Mouse (Mus musculus): ENCODE results near the gene Lmtk2.

Lmtk2 gene

GRCm38 (mm10) chr5:144178216-144178615 is 78.0 kb downstream of the Lmtk2 start:
- DNase-seq (ENCODE audit: low spot score in 2 of 2), result no peak

GRCm38 (mm10) chr5:144181249-144181648 is 81.0 kb downstream of the Lmtk2 start:
- DNase-seq (ENCODE audit: low spot score in 2 of 2), result peak; percentile 92 to 93

- no peak for DNase-seq (ENCODE audit: low spot score in 2 of 2)
Measured at GRCm38 (mm10) chr5:144182542-144183247, 82.5 kb downstream of the Lmtk2 start.

GRCm38 (mm10) chr5:144183248-144183559 is 83.0 kb downstream of the Lmtk2 start:
- DNase-seq (ENCODE audit: low spot score in 2 of 2), result no peak

GRCm38 (mm10) chr5:144183647-144184335 is 83.6 kb downstream of the Lmtk2 start:
- DNase-seq (ENCODE audit: low spot score in 2 of 2), result peak; percentile 78 to 79

GRCm38 (mm10) chr5:144184350-144185045 is 84.3 kb downstream of the Lmtk2 start:
- peak; percentile 24 to 28 for DNase-seq (ENCODE audit: low spot score in 2 of 2)

- DNase-seq (ENCODE audit: low spot score in 2 of 2), result no peak
Measured at GRCm38 (mm10) chr5:144188422-144188821, 88.2 kb downstream of the Lmtk2 start.

- DNase-seq (ENCODE audit: low spot score in 2 of 2), result no peak
Measured at GRCm38 (mm10) chr5:144189327-144189726, 89.1 kb downstream of the Lmtk2 start.

GRCm38 (mm10) chr5:144189950-144190583 is 89.8 kb downstream of the Lmtk2 start, which contains the start of gene Bhlha15:
Gene Bhlha15 (plus strand): TSS chr5:144190286.
- peak; percentile 78 to 79 for DNase-seq (ENCODE audit: low spot score in 2 of 2)

- no peak for DNase-seq (ENCODE audit: low spot score in 2 of 2)
Measured at GRCm38 (mm10) chr5:144191026-144191425, 90.8 kb downstream of the Lmtk2 start.

- no peak for DNase-seq (ENCODE audit: low spot score in 2 of 2)
Measured at GRCm38 (mm10) chr5:144192673-144193072, 92.4 kb downstream of the Lmtk2 start.

GRCm38 (mm10) chr5:144194416-144194815 is 94.2 kb downstream of the Lmtk2 start:
- DNase-seq (ENCODE audit: low spot score in 2 of 2), result peak; percentile 53 to 54

GRCm38 (mm10) chr5:144195567-144195966 is 95.3 kb downstream of the Lmtk2 start:
- DNase-seq (ENCODE audit: low spot score in 2 of 2), result no peak

GRCm38 (mm10) chr5:144200616-144201015 is 100.4 kb downstream of the Lmtk2 start:
- DNase-seq (ENCODE audit: low spot score in 2 of 2), result no peak

GRCm38 (mm10) chr5:144202430-144202829 is 102.2 kb downstream of the Lmtk2 start:
- no peak for DNase-seq (ENCODE audit: low spot score in 2 of 2)

GRCm38 (mm10) chr5:144203398-144203959 is 103.2 kb downstream of the Lmtk2 start:
- DNase-seq (ENCODE audit: low spot score in 2 of 2), result no peak

- DNase-seq (ENCODE audit: low spot score in 2 of 2), result no peak
Measured at GRCm38 (mm10) chr5:144204303-144204702, 104.1 kb downstream of the Lmtk2 start.

GRCm38 (mm10) chr5:144204911-144205310 is 104.7 kb downstream of the Lmtk2 start:
- no peak for DNase-seq (ENCODE audit: low spot score in 2 of 2)

GRCm38 (mm10) chr5:144206069-144206468 is 105.8 kb downstream of the Lmtk2 start:
- no peak for DNase-seq (ENCODE audit: low spot score in 2 of 2)

GRCm38 (mm10) chr5:144207478-144207877 is 107.2 kb downstream of the Lmtk2 start:
- DNase-seq (ENCODE audit: low spot score in 2 of 2), result no peak

- peak; percentile 47 to 49 for DNase-seq (ENCODE audit: low spot score in 2 of 2)
Measured at GRCm38 (mm10) chr5:144214453-144214852, 114.2 kb downstream of the Lmtk2 start.

GRCm38 (mm10) chr5:144215992-144216391 is 115.8 kb downstream of the Lmtk2 start:
- no peak for DNase-seq (ENCODE audit: low spot score in 2 of 2)
